Mouse (Mus musculus) liver, embryonic 12.5 days (tissue): ENCODE results near the gene D630039A03Rik. TPM values are rescaled to one million over a fixed set of nuclear protein-coding genes. Genes with fewer than 3 reads are reported as not detected.

ENCODE experiments used
- polyA plus RNA-seq: library from polyadenylated mRNA; unstranded; fragments of >200 nt; fragmentation: Nextera tagmentation; extraction: Ambion mirVana; gene quantifications from 2 replicates; pipeline ENCODE4 v1.2.1, GENCODE M21; 2016

Gene D630039A03Rik
- polyA plus RNA-seq, 1 experiment from 2014 or later = 0.51 TPM

Other genes with a start within 250 kb of the D630039A03Rik start
- 1.7 and 2.5 TPM in 2 replicates for gene Akap2, start 198.6 kb downstream of the D630039A03Rik start, polyA plus RNA-seq
- gene Txn1, start 40.1 kb upstream of the D630039A03Rik start, polyA plus RNA-seq = 278 and 288 TPM in 2 replicates
- not detected in 2 replicates for gene Txndc8, start 92.8 kb upstream of the D630039A03Rik start, polyA plus RNA-seq